Comparison of ENCODE assay signal across 8 mouse cellular contexts in genomic region chr5:8424116-8424515, GRCm38 (mm10). TPM values are rescaled to one million over a fixed set of nuclear protein-coding genes. Genes with fewer than 3 reads are reported as not detected.
DNase-seq lines count a peak whose midpoint lies in the region; ATAC-seq lines count a peak whose summit lies in the region.

No protein-coding gene starts in this region.

- H3K4me3 ChIP-seq in kidney, embryonic 15.5 days (replicated peaks), result peak overlapping the region; percentile 74
- H3K4me3 ChIP-seq in intestine, embryonic 15.5 days (replicated peaks), result peak overlapping the region; percentile 84
- peak overlapping the region; percentile 86 for H3K4me3 ChIP-seq in neural tube, embryonic 13.5 days

- no peak overlapping the region for H3K27ac ChIP-seq in kidney, embryonic 15.5 days
- no peak overlapping the region for H3K27ac ChIP-seq in intestine, embryonic 15.5 days
- H3K27ac ChIP-seq in neural tube, embryonic 13.5 days (replicated peaks), result no peak overlapping the region

- H3K27me3 ChIP-seq in kidney, embryonic 15.5 days, result no peaks in the 10 kb centered on the region
- no peaks in the 10 kb centered on the region for H3K27me3 ChIP-seq in intestine, embryonic 15.5 days (replicated peaks)
- no peaks in the 10 kb centered on the region for H3K27me3 ChIP-seq in neural tube, embryonic 13.5 days

- DNase-seq in kidney, adult 11 months, result no peak
- DNase-seq in c-Kit-positive CD71-positive TER-119-positive erythroid progenitor cells, embryonic 14.5 days (ENCODE audit: low spot score), result peak; percentile 58
- DNase-seq in testis, postnatal 10 days (ENCODE audit: low spot score), result no peak
- DNase-seq in kidney, postnatal 25 days, result no peak
- DNase-seq in heart, adult 9 months (ENCODE audit: low spot score in 2 of 2), result no peak

- H3K4me2 ChIP-seq in kidney, embryonic 15.5 days, result peak overlapping the region; percentile 71
- peak overlapping the region; percentile 69 for H3K4me2 ChIP-seq in intestine, embryonic 15.5 days (replicated peaks)
- H3K4me2 ChIP-seq in neural tube, embryonic 13.5 days, result peak overlapping the region; percentile 87

- WGBS in kidney, embryonic 15.5 days, result 15% methylated on average over 7 of the region's 7 CpGs
- WGBS in intestine, embryonic 15.5 days, result 37% methylated on average over 7 of the region's 7 CpGs
- WGBS in neural tube, embryonic 13.5 days, result 13% methylated on average over 7 of the region's 7 CpGs

- no peaks in the 10 kb centered on the region for H3K9me3 ChIP-seq in kidney, embryonic 15.5 days (replicated peaks)
- H3K9me3 ChIP-seq in intestine, embryonic 15.5 days, result no peaks in the 10 kb centered on the region
- H3K9me3 ChIP-seq in neural tube, embryonic 13.5 days, result no peaks in the 10 kb centered on the region

- H3K9ac ChIP-seq in kidney, embryonic 15.5 days, result 0 out of 2 replicates have a peak overlapping the region, but pooled peaks have one; percentile 17
- H3K9ac ChIP-seq in intestine, embryonic 15.5 days, result peak overlapping the region; percentile 23; the same call in 1 of the 2 replicates
- H3K9ac ChIP-seq in neural tube, embryonic 13.5 days, result peak overlapping the region; percentile 80

- peaks cover 11% of the 10 kb centered on the region; the same call in 1 of the 2 replicates for H3K4me1 ChIP-seq in kidney, embryonic 15.5 days
- H3K4me1 ChIP-seq in intestine, embryonic 15.5 days (replicated peaks), result peaks cover 6% of the 10 kb centered on the region; the same call in 1 of the 2 replicates
- peaks cover 23% of the 10 kb centered on the region for H3K4me1 ChIP-seq in neural tube, embryonic 13.5 days (replicated peaks)

- ATAC-seq in kidney, embryonic 15.5 days (replicated peaks; ENCODE audit: low FRiP score), result no peak
- ATAC-seq in intestine, embryonic 15.5 days, result no peak
- ATAC-seq in neural tube, embryonic 13.5 days (ENCODE audit: low read depth), result no peak

- H3K36me3 ChIP-seq in kidney, embryonic 15.5 days, result peaks cover 16% of the 10 kb centered on the region
- H3K36me3 ChIP-seq in intestine, embryonic 15.5 days, result no peaks in the 10 kb centered on the region
- H3K36me3 ChIP-seq in neural tube, embryonic 13.5 days, result peaks cover 7% of the 10 kb centered on the region; the same call in 1 of the 2 replicates

RNA-seq across cellular contexts. Expression of gene Slc25a40, which starts 1.5 kb away (rescaled TPM):
- 12.8 and 13.3 TPM in 2 replicates for polyA plus RNA-seq in kidney, embryonic 15.5 days (2015; fragmentation: Nextera tagmentation; extraction: Ambion mirVana)
- polyA plus RNA-seq in intestine, embryonic 15.5 days (2015; fragmentation: Nextera tagmentation; extraction: Ambion mirVana), result 9.2 and 10.1 TPM in 2 replicates
- polyA plus RNA-seq in neural tube, embryonic 13.5 days (2015; fragmentation: Nextera tagmentation; extraction: Ambion mirVana), result 7.6 and 8.1 TPM in 2 replicates

RNA-seq across cellular contexts. Expression of gene Dbf4, which starts 1.6 kb away (rescaled TPM):
- 41.0 and 45.1 TPM in 2 replicates for polyA plus RNA-seq in kidney, embryonic 15.5 days (2015; fragmentation: Nextera tagmentation; extraction: Ambion mirVana)
- polyA plus RNA-seq in intestine, embryonic 15.5 days (2015; fragmentation: Nextera tagmentation; extraction: Ambion mirVana), result 31.2 and 36.3 TPM in 2 replicates
- 13.7 and 16.2 TPM in 2 replicates for polyA plus RNA-seq in neural tube, embryonic 13.5 days (2015; fragmentation: Nextera tagmentation; extraction: Ambion mirVana)

RNA-seq across cellular contexts. Expression of gene Adam22, which starts 56.2 kb away (rescaled TPM):
- polyA plus RNA-seq in kidney, embryonic 15.5 days (2015; fragmentation: Nextera tagmentation; extraction: Ambion mirVana), result 8.2 and 8.5 TPM in 2 replicates
- polyA plus RNA-seq in intestine, embryonic 15.5 days (2015; fragmentation: Nextera tagmentation; extraction: Ambion mirVana), result 4.5 and 6.2 TPM in 2 replicates
- 31.7 and 32.5 TPM in 2 replicates for polyA plus RNA-seq in neural tube, embryonic 13.5 days (2015; fragmentation: Nextera tagmentation; extraction: Ambion mirVana)

Comparison
In these comparisons a context has a peak if more than half of its experiments do, and no peak if none do; other contexts are left out.
1. H3K9ac ChIP-seq: peak in every context shown above with its lines; median percentile 80 in neural tube, embryonic 13.5 days; 23 in intestine, embryonic 15.5 days; 17 in kidney, embryonic 15.5 days.